Mouse (Mus musculus) layer of hippocampus, adult 9-10 months (tissue): ENCODE measurements around the gene Sobp.

Experiments
- DNase-seq: peaks from one replicate; pipeline ENCODE4 v3.0.0; 2022; ENCODE audit warnings: low spot score

The Sobp gene

GRCm38 (mm10) chr10:43033481-43034248 lies 140.7 kb downstream of the Sobp start:
- no peak for DNase-seq

DNA sequence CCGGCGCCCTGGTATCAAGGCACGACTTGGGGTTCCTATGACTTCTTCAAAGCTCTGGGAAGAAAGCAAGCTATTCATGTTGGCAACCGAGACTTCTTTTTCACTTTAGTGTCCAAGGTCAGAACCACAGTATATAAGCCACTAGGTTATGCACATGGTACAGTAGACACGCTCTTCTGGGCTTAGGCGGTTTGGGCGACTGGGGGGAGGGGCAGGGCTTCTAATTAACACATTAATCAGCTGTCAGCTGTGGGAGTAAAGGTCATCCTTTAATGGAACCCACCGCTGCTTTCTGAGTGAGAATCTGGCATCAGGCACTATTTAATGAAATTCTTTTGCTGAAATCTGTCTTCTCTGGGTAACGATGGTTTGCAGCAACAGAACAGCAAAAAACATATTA lies 147.3 kb downstream of the Sobp start:
- no peak for DNase-seq

DNA sequence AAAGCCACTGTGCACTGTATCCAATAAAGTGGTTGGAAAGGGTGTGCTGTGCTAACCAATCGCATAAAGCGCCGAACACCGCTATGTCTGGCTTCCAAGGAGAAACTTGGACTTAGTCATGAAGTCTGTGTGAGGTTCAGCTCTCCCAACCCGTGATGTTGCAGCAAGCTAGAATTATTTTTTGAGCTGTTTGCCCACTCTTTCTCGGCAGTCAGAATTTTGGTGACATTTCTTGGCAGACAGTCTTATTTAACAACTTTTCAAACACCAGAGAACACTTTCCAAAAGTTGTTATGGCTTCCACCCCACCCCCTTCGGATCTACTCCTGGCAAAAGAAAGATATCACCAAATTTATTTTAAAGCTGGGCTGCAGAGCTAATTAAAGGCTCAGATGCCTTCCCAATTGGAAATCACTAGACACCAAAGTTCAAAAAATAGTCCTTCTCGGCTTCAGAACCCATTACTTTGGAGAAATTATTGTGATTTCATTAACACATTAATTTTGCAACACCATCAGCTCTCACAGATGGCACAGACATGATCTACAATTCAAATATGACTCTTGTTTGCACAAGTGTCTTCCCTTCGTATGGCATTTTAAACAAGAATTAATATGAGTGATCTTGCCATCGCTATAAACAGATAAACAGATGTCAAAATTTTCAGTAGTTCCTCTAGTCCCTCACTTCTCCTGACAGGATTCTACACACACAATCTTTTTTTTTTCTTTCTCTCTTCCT lies 150.7 kb downstream of the Sobp start:
- peak; percentile 62 for DNase-seq

DNA sequence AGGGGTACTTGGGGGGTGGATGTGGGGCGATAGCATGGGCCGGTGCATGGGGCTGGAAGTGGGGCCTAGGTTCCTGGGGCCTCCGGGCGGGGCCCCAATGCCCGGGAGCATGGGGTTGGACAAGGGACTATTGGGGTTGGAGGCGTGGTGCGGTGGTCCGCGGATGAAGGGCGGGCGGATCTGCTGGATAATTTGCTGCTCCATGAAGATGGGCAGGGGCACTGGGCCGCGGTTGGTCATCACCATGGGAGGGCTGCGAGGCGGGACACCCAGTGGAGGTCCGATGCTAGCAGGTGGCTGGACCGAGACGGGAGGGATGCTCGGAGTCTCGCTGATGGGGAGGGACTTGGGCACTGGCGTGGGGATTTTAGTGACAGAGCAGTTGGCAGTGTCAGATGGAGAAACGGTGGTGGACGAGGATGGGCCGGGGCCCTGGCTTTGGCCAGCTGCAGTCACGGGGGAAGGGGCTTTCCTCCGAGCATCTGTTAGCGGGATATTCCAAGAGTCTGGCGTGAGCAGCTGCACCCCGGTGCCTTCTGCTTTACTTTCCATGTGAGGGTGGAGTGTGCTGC lies 152.1 kb downstream of the Sobp start:
- DNase-seq, result no peak

GRCm38 (mm10) chr10:43021512-43022116 lies 152.7 kb downstream of the Sobp start:
- no peak for DNase-seq

DNA sequence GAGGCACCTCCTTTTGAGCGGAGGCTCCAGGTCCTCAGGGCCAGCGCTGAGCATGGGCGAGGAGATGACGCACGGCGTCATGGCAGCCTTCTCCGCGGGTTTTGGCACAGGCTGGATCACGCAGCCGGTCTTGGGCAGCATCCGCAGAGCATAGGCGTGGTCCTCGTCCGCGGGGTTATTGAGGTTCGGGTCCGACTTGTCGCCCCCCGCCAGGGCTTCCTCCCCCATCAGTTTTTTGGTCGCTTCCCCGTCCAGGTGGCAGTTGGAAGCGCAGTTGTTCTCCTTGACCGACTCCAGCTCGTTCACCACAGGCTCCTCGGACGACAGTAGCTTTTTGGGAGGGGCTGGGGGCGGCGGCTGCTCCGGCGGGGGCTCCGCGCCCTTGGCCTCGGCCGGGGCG lies 153.3 kb downstream of the Sobp start:
- no peak for DNase-seq

DNA sequence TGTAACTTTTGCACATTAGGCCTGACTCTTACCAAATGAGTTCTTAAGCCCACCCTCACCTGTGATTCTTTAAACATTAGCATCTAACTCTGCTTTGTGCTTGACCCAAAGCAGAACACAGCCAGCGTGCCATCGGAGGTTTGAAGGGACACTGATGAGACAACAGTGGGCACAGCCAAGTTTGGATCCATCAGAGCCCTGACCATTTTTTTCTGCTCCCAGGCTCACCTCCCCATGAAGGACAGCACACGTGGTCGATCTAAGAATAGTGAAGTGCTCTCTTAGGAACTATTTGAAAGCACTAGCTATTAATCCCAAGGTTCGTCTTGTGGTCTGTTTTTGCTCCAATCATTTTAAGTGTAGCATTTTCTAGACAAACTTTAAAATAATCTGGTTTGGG lies 159.5 kb downstream of the Sobp start:
- no peak for DNase-seq

DNA sequence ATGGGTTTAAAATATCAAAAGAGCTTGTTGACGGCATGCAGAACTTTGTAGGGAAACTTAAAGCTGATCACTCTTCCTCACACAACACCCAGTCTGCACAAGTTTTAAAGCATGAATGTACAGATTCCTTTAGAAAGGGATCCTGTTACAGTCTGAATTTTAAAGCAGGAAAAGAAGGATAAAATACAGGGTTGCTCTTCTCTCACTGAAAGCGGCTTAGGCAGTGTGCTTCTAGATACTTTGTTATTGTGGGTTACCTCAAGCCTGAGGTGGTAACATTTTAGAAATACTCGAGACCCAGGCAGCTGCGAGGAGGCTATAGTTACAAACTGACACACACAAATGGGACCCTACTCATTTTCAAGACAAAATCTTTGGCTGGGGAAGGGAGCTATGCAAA lies 160.0 kb downstream of the Sobp start:
- DNase-seq, result no peak

DNA sequence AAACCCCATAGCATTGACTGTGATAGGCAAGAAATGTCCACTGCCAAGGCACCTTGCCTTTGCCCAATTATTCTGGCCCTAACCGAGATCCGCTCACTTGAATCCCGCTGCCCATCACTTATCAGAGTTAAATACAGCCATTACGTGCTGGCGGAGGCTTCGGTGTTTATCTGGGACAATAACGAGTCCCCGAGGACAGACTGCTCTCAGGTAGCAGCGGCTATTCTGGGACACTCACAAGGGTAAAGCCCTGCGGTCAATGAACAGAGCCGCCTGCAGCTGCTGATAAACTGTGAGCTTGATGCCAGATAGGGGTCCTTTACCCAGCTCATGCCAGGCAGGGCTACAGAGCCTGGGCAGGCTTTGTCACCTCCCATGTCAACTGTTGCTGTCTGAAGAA lies 166.2 kb downstream of the Sobp start:
- DNase-seq, result no peak

- no peak for DNase-seq
Observed at GRCm38 (mm10) chr10:43006534-43006933, 167.8 kb downstream of the Sobp start.

DNA sequence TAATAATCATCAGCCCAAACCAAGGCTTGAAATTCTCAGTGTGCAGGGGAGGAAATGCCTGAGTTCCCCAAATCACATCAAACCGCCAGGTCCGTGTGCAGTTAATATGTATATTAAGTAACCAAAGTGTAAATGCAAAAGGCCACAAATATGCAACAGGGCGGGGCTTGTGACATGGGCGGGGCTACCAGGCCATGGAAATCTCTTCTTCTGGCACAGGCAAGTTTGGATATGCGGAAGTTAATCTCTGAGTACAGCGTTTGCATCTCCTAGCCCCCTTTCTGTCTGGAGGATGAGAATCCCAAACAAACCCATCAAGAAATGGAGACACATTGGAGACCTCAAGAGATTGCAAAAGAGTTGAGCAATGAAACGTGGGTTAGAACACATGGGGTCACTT lies 168.7 kb downstream of the Sobp start:
- DNase-seq, result no peak

GRCm38 (mm10) chr10:43005031-43005430 lies 169.3 kb downstream of the Sobp start:
- no peak for DNase-seq

GRCm38 (mm10) chr10:43004174-43004734 lies 170.1 kb downstream of the Sobp start:
- no peak for DNase-seq

DNA sequence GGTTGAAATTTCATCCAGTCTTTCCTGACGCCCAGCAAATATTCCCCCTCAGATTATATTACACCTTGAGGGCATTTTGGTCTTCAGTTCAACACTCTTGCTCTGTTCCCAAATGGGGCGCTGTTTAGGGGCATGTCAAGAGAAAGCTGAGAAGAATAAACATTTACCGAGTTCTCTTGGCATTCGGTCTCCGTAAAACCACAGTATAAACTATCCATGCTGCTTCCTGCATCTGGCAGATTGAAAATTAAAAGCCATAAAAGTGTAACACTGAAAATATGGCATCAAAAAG lies 170.9 kb downstream of the Sobp start:
- DNase-seq, result no peak

- no peak for DNase-seq
Observed at GRCm38 (mm10) chr10:43002721-43003465, 171.4 kb downstream of the Sobp start.

DNA sequence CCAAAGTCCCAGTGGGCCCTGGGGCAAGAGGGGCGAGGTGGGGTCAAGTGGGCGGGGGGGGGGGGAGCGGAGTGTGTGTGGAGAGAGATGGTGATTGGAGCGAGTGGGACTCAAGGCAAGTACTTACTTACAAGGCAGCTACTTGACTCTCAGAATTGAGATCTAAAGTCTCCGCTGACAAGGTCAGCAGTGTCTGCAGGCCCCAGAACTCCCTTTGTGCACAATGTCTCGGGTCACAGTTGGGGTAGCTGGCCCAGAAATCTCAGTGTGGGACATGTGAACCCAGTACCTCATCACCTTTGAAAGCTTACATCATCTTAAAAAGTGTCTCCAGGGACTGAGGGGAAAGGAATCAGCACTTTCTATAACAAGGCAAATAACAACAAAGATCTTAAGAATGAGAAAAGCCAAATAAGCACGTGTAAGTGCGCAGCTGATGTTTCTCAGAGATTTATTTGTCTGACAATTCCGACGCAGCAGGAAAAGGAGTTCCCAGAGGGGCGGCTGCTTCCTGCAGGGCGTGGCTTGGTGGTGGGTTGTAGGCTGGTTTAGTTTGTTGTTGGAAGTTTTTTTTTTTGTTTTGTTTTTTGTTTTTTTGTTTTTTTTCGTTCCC lies 172.2 kb downstream of the Sobp start:
- DNase-seq, result no peak

DNA sequence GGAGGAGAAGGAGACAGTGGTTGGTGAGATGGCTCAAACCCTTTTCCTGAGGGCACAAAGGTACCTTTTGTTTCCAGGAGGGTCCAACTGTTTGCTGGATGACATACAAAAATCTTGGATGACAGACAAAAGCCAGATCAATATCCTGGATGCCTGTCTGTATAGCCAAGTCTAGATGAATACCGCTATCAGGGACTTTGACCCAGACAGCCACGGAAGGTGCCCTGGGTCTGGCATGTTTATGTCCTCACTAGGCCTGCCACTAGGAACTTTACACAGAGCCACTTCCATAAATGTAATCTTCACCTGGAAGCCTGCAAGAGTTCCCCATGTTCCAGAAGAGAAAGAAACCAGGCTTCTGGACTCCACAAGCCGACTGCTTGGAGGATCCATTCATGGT lies 172.9 kb downstream of the Sobp start:
- no peak for DNase-seq

GRCm38 (mm10) chr10:42999324-42999723 lies 175.0 kb downstream of the Sobp start:
- DNase-seq, result no peak

- no peak for DNase-seq
Observed at GRCm38 (mm10) chr10:42997278-42997677, 177.1 kb downstream of the Sobp start.

GRCm38 (mm10) chr10:42995484-42995895 lies 178.8 kb downstream of the Sobp start:
- DNase-seq, result no peak

GRCm38 (mm10) chr10:42994331-42994782 lies 180.0 kb downstream of the Sobp start:
- no peak for DNase-seq
